Mouse (Mus musculus) kidney, embryonic 14.5 days (tissue): Measurements from ENCODE around the gene Sash1. TPM values are rescaled to one million over a fixed set of nuclear protein-coding genes. Genes with fewer than 3 reads are reported as not detected.
A peak's percentile ranks its signal among the peaks of the same experiment; 100 is the strongest.

ENCODE experiments used
- ATAC-seq: fragments of 200-750 bp; cut with Nextera tagmentation; 2 replicates; pipeline ENCODE4 v1.8.0; 2017; ENCODE audit warnings: moderate number of reproducible peaks, mild to moderate bottlenecking, moderate TSS enrichment, moderate library complexity; ENCODE audit not compliant: low FRiP score, low TSS enrichment
- H3K27ac ChIP-seq: fragments of 300-500 bp; sonication (generic); 2 replicates; pipeline ENCODE4 v1.5.1; 2014; ENCODE audit warnings: low read depth, mild to moderate bottlenecking, low read length, moderate library complexity, mixed read lengths
- H3K27me3 ChIP-seq: fragments of 300-500 bp; sonication (generic); 2 replicates; pipeline ENCODE4 v1.6.1; 2014; ENCODE audit warnings: mild to moderate bottlenecking, low read length; ENCODE audit not compliant: control insufficient read depth, insufficient read depth
- H3K36me3 ChIP-seq: fragments of 300-500 bp; sonication (generic); 2 replicates; pipeline ENCODE4 v1.6.1; 2014; ENCODE audit warnings: low read length, mixed read lengths; ENCODE audit not compliant: control insufficient read depth, insufficient read depth
- H3K4me1 ChIP-seq: fragments of 300-500 bp; sonication (generic); 2 replicates; pipeline ENCODE4 v1.6.1; 2014; ENCODE audit warnings: low read length, mixed read lengths; ENCODE audit not compliant: control insufficient read depth, insufficient read depth
- H3K4me2 ChIP-seq: fragments of 300-500 bp; sonication (generic); replicated peaks from 2 replicates; pipeline ENCODE4 v1.6.1; 2014; ENCODE audit warnings: low read depth, mild to moderate bottlenecking, low read length
- H3K4me3 ChIP-seq: fragments of 300-500 bp; sonication (generic); 2 replicates; pipeline ENCODE4 v1.5.1; 2014; ENCODE audit warnings: mild to moderate bottlenecking, low read length
- H3K9ac ChIP-seq: fragments of 300-500 bp; sonication (generic); 2 replicates; pipeline ENCODE4 v1.6.1; 2014; ENCODE audit warnings: low read depth, mild to moderate bottlenecking, low read length, moderate library complexity
- H3K9me3 ChIP-seq: fragments of 300-500 bp; sonication (generic); 2 replicates; pipeline ENCODE4 v1.6.1; 2016; ENCODE audit warnings: low read length; ENCODE audit not compliant: control insufficient read depth
- WGBS: fragments of 180-500 bp; shearing (Covaris S2); extraction: QIAGEN DNeasy Blood & Tissue Kit; methylation state at CpG from one replicate; pipeline ENCODE4 v1.1.7; 2014; 5-methylcytosine and 5-hydroxymethylcytosine counted together
- polyA plus RNA-seq: library from polyadenylated mRNA; unstranded; fragments of >200 nt; fragmentation: Nextera tagmentation; extraction: Ambion mirVana; gene quantifications from 2 replicates; pipeline ENCODE4 v1.2.1, GENCODE M21; 2014

Sash1 gene
- polyA plus RNA-seq, 1 experiment from 2014 or later: 5.5 TPM

GRCm38 (mm10) chr10:8801139-8801613, 84.7 kb downstream of the Sash1 start:
- Histone ChIP-seq H3K36me3 (peaks cover 4% of the 10 kb centered on the region; the same call in 1 of the 2 replicates), H3K27me3 (no peaks in the 10 kb centered on the region), H3K4me1 (peaks cover 8% of the 10 kb centered on the region), H3K9me3 (0 out of 2 replicates have a peak, but pooled peaks cover 5% of the 10 kb centered on the region), H3K4me2 (no peak overlapping the region; the same call in 1 of the 2 replicates), H3K9ac (no peak overlapping the region), H3K27ac (no peak overlapping the region), H3K4me3 (no peak overlapping the region)
- no peak for ATAC-seq
- 37% methylated on average over 14 of the region's 14 CpGs for WGBS

GRCm38 (mm10) chr10:8797826-8798225, 88.0 kb downstream of the Sash1 start:
- no peak for ATAC-seq
- WGBS: 56% methylated on average over 6 of the region's 6 CpGs
- Histone ChIP-seq H3K36me3 (peaks cover 4% of the 10 kb centered on the region; the same call in 1 of the 2 replicates), H3K4me2 (no peak overlapping the region), H3K9me3 (0 out of 2 replicates have a peak, but pooled peaks cover 5% of the 10 kb centered on the region), H3K27ac (no peak overlapping the region), H3K4me3 (no peak overlapping the region), H3K27me3 (no peaks in the 10 kb centered on the region), H3K4me1 (0 out of 2 replicates have a peak, but pooled peaks cover 3% of the 10 kb centered on the region), H3K9ac (no peak overlapping the region)

DNA sequence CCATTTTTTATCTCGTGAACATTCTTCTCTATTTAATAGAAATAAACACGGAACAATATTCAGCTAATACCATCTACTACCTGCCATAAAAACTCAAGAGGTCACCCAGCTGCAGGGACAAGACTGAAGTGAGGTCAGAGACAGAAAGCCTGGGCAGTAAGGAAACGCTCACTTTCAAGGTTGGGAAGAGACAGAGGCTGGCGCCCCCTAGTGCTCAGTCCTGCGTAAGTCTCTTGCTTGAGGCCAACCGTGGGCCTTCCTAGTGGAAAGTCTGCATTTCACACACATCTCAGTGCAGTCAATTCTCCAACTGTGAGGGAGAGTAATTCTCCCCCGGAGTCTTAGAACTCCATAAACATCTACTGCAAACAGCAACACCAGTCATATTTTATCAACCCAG, 90.5 kb downstream of the Sash1 start:
- Histone ChIP-seq H3K9ac (no peak overlapping the region), H3K4me1 (no peaks in the 10 kb centered on the region), H3K9me3 (0 out of 2 replicates have a peak, but pooled peaks cover 5% of the 10 kb centered on the region), H3K36me3 (peaks cover 4% of the 10 kb centered on the region; the same call in 1 of the 2 replicates), H3K4me3 (no peak overlapping the region), H3K4me2 (no peak overlapping the region), H3K27ac (no peak overlapping the region), H3K27me3 (no peaks in the 10 kb centered on the region)
- peak; percentile 68; the same call in 1 of the 2 replicates for ATAC-seq
- WGBS: 42% methylated on average over 7 of the region's 7 CpGs

- H3K4me3 ChIP-seq: no peak overlapping the region
- ATAC-seq: 0 out of 2 replicates have a peak, but pooled peaks have one; percentile 10
- H3K27me3 ChIP-seq: no peaks in the 10 kb centered on the region
- no peak overlapping the region for H3K9ac ChIP-seq
- no peaks in the 10 kb centered on the region for H3K9me3 ChIP-seq
- H3K4me1 ChIP-seq: no peaks in the 10 kb centered on the region
- H3K36me3 ChIP-seq: no peaks in the 10 kb centered on the region
- H3K27ac ChIP-seq: no peak overlapping the region
- WGBS: 74% methylated on average over 5 of the region's 5 CpGs
- H3K4me2 ChIP-seq: no peak overlapping the region
Observed at GRCm38 (mm10) chr10:8792412-8792811, 93.5 kb downstream of the Sash1 start.

- Histone ChIP-seq H3K4me1 (peaks cover 11% of the 10 kb centered on the region), H3K4me3 (no peak overlapping the region), H3K4me2 (no peak overlapping the region), H3K27ac (no peak overlapping the region), H3K9me3 (no peaks in the 10 kb centered on the region), H3K9ac (no peak overlapping the region), H3K36me3 (no peaks in the 10 kb centered on the region), H3K27me3 (no peaks in the 10 kb centered on the region)
- ATAC-seq: no peak
- WGBS: 97% methylated on average over 6 of the region's 6 CpGs
Observed at GRCm38 (mm10) chr10:8789096-8789495, 96.8 kb downstream of the Sash1 start.

DNA sequence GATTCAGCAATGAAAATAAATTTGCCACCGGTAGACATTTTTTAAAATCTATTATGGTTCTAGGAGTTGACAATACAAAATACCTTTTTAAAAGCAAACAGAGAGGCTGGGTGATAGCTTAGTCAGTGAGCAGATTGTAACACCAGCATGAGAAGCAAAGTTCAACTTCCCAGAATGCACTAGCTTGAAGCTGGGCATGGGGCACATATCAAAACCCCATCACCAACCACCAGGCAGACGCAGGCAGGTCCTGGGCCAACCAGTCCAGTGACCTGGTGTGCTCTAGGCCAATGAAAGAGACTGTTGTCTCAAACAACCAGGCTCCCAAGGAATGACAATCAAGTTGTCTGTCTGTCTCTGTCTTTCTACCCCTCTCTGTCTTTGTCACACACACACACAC, 98.6 kb downstream of the Sash1 start:
- 63% methylated on average over 2 of the region's 2 CpGs for WGBS
- ATAC-seq: no peak

DNA sequence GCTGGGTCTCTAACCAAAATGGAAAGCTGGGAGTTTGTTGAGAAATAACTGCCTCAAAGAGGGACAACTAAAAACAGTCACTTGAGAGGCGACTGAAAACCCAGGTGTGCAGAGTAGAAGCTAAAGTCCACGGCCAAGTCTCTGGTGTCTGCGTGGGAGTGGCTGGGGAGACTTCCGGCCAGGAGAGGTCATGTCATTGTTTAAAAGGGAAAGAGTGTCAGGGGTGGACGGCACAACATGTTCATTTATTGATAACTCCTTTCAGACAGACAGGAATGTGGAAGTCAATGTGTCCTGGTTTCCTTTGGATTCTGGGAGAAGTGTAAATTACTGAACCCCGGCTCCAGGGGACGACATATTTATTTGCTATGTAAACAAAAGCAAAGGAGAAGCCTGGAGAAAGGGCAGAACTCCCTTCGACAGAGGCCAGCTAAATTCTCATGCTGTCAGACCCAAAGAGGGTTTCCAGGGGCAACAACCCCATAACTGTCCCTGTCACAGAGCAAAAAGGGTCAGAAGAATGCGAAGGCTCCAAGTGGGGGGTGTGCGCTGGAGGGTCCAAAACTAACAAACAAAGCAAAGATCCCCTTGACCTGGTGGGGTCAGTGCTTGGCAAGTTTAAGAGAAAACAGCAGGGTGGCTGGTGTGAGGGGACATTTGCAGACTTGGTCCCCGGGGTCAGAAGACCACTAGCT, 100.3 kb downstream of the Sash1 start:
- H3K4me1 ChIP-seq: peaks cover 11% of the 10 kb centered on the region
- no peak overlapping the region for H3K4me2 ChIP-seq
- peaks cover 5% of the 10 kb centered on the region; the same call in 1 of the 2 replicates for H3K36me3 ChIP-seq
- H3K9ac ChIP-seq: no peak overlapping the region
- no peak overlapping the region for H3K4me3 ChIP-seq
- ATAC-seq: peak; percentile 76
- peak overlapping the region; percentile 67; the same call in 1 of the 2 replicates for H3K27ac ChIP-seq
- no peaks in the 10 kb centered on the region for H3K27me3 ChIP-seq
- WGBS: 23% methylated on average over 11 of the region's 11 CpGs
- no peaks in the 10 kb centered on the region for H3K9me3 ChIP-seq

More for the DNA sequence above, 98.6 kb downstream of the Sash1 start:
- Histone ChIP-seq H3K36me3 (peaks cover 5% of the 10 kb centered on the region; the same call in 1 of the 2 replicates), H3K9ac (no peak overlapping the region), H3K27me3 (no peaks in the 10 kb centered on the region), H3K4me3 (no peak overlapping the region), H3K27ac (no peak overlapping the region), H3K4me1 (peaks cover 11% of the 10 kb centered on the region), H3K9me3 (no peaks in the 10 kb centered on the region), H3K4me2 (no peak overlapping the region)

- Histone ChIP-seq H3K9me3 (no peaks in the 10 kb centered on the region), H3K27ac (no peak overlapping the region), H3K4me1 (peaks cover 9% of the 10 kb centered on the region), H3K36me3 (peaks cover 5% of the 10 kb centered on the region; the same call in 1 of the 2 replicates), H3K4me2 (no peak overlapping the region), H3K27me3 (no peaks in the 10 kb centered on the region), H3K4me3 (no peak overlapping the region), H3K9ac (no peak overlapping the region)
- 73% methylated on average over 10 of the region's 10 CpGs for WGBS
- ATAC-seq: no peak
Observed at GRCm38 (mm10) chr10:8781876-8782372, 103.9 kb downstream of the Sash1 start.

DNA sequence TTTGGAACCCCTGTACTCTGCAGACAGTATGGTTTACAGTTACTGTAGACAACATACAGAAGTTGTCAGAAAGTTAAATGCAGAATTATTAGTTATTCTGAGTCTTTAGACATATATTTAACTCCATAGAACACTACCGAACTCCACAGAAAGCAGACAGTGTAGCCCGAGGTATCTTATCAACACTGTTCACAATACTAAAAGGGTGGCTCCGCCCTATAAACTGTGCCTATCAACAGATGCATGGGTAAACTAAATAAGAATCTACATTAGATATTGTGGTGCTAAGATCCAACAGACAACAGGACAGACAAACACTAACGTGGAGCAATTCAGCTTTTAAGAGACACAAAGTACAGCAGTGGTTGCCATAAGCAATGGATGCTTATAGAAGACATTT, 106.0 kb downstream of the Sash1 start:
- Histone ChIP-seq H3K4me2 (no peak overlapping the region), H3K4me1 (no peaks in the 10 kb centered on the region), H3K36me3 (peaks cover 5% of the 10 kb centered on the region; the same call in 1 of the 2 replicates), H3K9me3 (no peaks in the 10 kb centered on the region), H3K27ac (no peak overlapping the region), H3K4me3 (no peak overlapping the region), H3K9ac (no peak overlapping the region), H3K27me3 (no peaks in the 10 kb centered on the region)
- no peak for ATAC-seq
- 93% methylated on average over 4 of the region's 4 CpGs for WGBS
